Mouse (Mus musculus) midbrain, embryonic 14.5 days (tissue): Measurements from ENCODE around the gene Phf5a. TPM values are rescaled to one million over a fixed set of nuclear protein-coding genes. Genes with fewer than 3 reads are reported as not detected.

ENCODE experiments used
- ATAC-seq: fragments of 200-750 bp; cut with Nextera tagmentation; 2 replicates; pipeline ENCODE4 v1.8.0; 2017; ENCODE audit warnings: moderate number of reproducible peaks, moderate library complexity; ENCODE audit not compliant: low FRiP score, low TSS enrichment
- DNase-seq: peaks from one replicate; pipeline ENCODE4 v3.0.0-alpha.2; 2015
- H3K27ac ChIP-seq: fragments of 300-500 bp; sonication (generic); replicated peaks from 2 replicates; pipeline ENCODE4 v1.5.1; 2014; ENCODE audit warnings: mild to moderate bottlenecking, low read depth, low read length, moderate library complexity
- H3K27me3 ChIP-seq: fragments of 300-500 bp; sonication (generic); 2 replicates; pipeline ENCODE4 v1.6.1; 2014; ENCODE audit warnings: low read length, control low read depth, mixed read lengths; ENCODE audit not compliant: control insufficient read depth, insufficient read depth
- H3K36me3 ChIP-seq: fragments of 300-500 bp; sonication (generic); 2 replicates; pipeline ENCODE4 v1.6.1; 2014; ENCODE audit warnings: low read length, control low read depth; ENCODE audit not compliant: control insufficient read depth, insufficient read depth
- H3K4me1 ChIP-seq: fragments of 300-500 bp; sonication (generic); 2 replicates; pipeline ENCODE4 v1.6.1; 2014; ENCODE audit warnings: mild to moderate bottlenecking, antibody characterized with exemption, low read length, control low read depth; ENCODE audit not compliant: control insufficient read depth, insufficient read depth
- H3K4me2 ChIP-seq: fragments of 300-500 bp; sonication (generic); 2 replicates; pipeline ENCODE4 v1.6.1; 2014; ENCODE audit warnings: mild to moderate bottlenecking, low read length, moderate library complexity
- H3K4me3 ChIP-seq: fragments of 300-500 bp; sonication (generic); replicated peaks from 2 replicates; pipeline ENCODE4 v1.5.1; 2014; ENCODE audit warnings: low read depth, low read length
- H3K9ac ChIP-seq: fragments of 300-500 bp; sonication (generic); replicated peaks from 2 replicates; pipeline ENCODE4 v1.6.1; 2014; ENCODE audit warnings: mild to moderate bottlenecking, low read length, moderate library complexity
- H3K9me3 ChIP-seq: fragments of 300-500 bp; sonication (generic); 2 replicates; pipeline ENCODE4 v1.6.1; 2016; ENCODE audit warnings: low read length, control low read depth, mixed read lengths; ENCODE audit not compliant: control insufficient read depth
- WGBS: fragments of 180-500 bp; shearing (Covaris S2); extraction: QIAGEN DNeasy Blood & Tissue Kit; methylation state at CpG from one replicate; pipeline ENCODE4 v1.1.7; 2014; 5-methylcytosine and 5-hydroxymethylcytosine counted together
- polyA plus RNA-seq: library from polyadenylated mRNA; unstranded; fragments of >200 nt; fragmentation: Nextera tagmentation; extraction: Ambion mirVana; gene quantifications from 2 replicates; pipeline ENCODE4 v1.2.1, GENCODE M21; 2014

Gene Phf5a
- polyA plus RNA-seq, 1 experiment from 2014 or later, result 139 TPM

GRCm38 (mm10) chr15:81869985-81870384 is 1.7 kb downstream of the Phf5a start:
- Histone ChIP-seq H3K27ac (no peak overlapping the region), H3K4me1 (peaks cover 15% of the 10 kb centered on the region), H3K36me3 (peaks cover 56% of the 10 kb centered on the region), H3K9ac (no peak overlapping the region), H3K4me2 (no peak overlapping the region), H3K27me3 (no peaks in the 10 kb centered on the region), H3K9me3 (no peaks in the 10 kb centered on the region), H3K4me3 (no peak overlapping the region)
- no peak for DNase-seq
- no peak for ATAC-seq
- 98% methylated on average over 5 of the region's 5 CpGs for WGBS

GRCm38 (mm10) chr15:81864238-81864637 is 7.5 kb downstream of the Phf5a start:
- peaks cover 51% of the 10 kb centered on the region for H3K36me3 ChIP-seq
- no peak overlapping the region for H3K4me2 ChIP-seq
- 97% methylated on average over 7 of the region's 7 CpGs for WGBS
- H3K27me3 ChIP-seq, result no peaks in the 10 kb centered on the region
- no peak overlapping the region for H3K9ac ChIP-seq
- H3K9me3 ChIP-seq, result no peaks in the 10 kb centered on the region
- no peak for DNase-seq
- no peak overlapping the region for H3K27ac ChIP-seq
- no peak for ATAC-seq
- no peak overlapping the region for H3K4me3 ChIP-seq
- peaks cover 7% of the 10 kb centered on the region for H3K4me1 ChIP-seq

DNA sequence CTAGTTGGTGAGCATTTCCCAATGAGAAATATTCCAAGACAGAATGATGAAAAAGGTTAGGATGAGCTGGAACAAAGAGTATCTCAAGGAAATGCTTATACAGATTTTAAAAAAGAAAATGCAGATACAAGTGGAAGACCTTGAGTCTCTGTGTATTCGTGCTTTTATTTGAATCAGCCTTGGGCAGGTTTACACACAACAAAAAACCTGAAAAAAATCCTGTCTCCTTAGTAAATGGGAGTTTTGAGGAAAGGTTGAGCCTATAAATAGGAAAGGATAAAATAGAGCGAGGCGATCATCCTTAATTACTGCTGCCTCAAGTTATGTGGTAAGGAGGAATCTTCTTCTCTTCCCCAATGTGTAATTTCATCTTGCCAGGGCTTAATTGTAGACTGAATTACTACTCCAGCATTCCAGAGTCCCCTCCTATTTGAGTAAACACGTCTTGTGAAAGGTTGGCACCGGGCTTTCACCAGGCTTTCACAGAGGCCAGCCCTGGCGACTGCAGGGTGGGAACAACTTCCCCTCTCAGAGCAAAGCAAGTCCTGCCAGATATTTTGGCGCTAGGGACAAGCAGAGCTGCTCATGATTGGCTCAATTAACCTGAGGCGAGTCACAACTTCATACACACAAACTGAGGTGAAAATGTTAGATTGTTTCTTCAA is 11.1 kb downstream of the Phf5a start:
- no peak for ATAC-seq
- Histone ChIP-seq H3K4me1 (peaks cover 20% of the 10 kb centered on the region), H3K4me3 (peak overlapping the region; percentile 86; the same call in 1 of the 2 replicates), H3K4me2 (peak overlapping the region; percentile 88), H3K27ac (peak overlapping the region; percentile 91), H3K36me3 (peaks cover 15% of the 10 kb centered on the region), H3K27me3 (no peaks in the 10 kb centered on the region), H3K9ac (no peak overlapping the region; the same call in 1 of the 2 replicates), H3K9me3 (no peaks in the 10 kb centered on the region)
- WGBS, result 43% methylated on average over 8 of the region's 8 CpGs
- peak; percentile 32 for DNase-seq

- Histone ChIP-seq H3K4me3 (peak overlapping the region; percentile 86), H3K27ac (peak overlapping the region; percentile 91), H3K4me2 (peak overlapping the region; percentile 88), H3K36me3 (0 out of 2 replicates have a peak, but pooled peaks cover 5% of the 10 kb centered on the region), H3K4me1 (peaks cover 24% of the 10 kb centered on the region), H3K9ac (peak overlapping the region; percentile 73), H3K9me3 (no peaks in the 10 kb centered on the region), H3K27me3 (no peaks in the 10 kb centered on the region)
- DNase-seq (peak; percentile 94), ATAC-seq (peak; percentile 84)
- WGBS, result under 1% methylated on average over 39 of the region's 39 CpGs
Measured at GRCm38 (mm10) chr15:81859330-81860255, 12.1 kb downstream of the Phf5a start.

DNA sequence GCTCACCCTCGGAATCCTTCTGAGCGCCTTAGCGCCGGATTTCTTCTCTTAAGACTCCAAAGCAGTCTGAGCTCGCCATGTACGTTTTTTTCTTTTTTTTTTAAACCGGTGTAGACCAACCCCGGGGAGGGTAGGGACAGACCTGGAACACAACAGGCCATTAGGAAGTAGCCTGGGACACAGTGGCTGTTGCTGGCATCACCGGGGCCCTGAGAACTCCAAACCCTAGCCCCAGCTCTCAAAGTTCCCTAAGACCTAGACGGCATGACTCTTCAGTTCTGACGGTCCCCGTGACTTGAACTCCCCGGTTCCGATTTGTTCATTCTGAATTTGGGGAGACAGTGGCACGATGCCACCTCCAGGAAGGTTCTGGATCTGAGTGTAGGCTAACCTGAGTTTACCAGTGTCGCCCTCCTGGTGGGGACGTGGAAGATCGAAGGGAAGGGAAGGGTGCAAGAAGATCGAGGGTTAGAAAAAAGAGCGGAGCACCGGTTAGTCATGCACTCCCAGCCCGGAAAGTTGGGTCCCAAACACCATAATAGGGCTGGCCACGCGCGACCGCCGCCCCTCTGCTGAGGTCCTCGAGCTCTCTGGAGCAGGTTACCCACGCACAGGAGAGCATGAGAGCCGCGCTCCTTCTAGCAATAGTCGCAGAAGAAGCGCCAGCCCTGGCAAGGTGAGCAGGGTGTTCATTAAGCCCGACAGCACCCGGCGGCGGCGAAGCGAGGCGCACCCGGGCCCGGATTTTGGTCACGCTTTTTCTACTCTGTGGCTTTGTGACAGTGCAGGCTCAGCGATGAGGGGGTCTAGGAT is 13.0 kb downstream of the Phf5a start, which contains the start of gene Tob2:
Gene Tob2 (minus strand): TSS at position 280 of the 813 bp plus-strand sequence.
- Histone ChIP-seq H3K27me3 (no peaks in the 10 kb centered on the region), H3K27ac (peak within 1 kb of the TSS; percentile 91), H3K4me1 (peaks cover 24% of the 10 kb centered on the region), H3K4me2 (peak within 1 kb of the TSS; percentile 88), H3K9me3 (no peaks in the 10 kb centered on the region), H3K9ac (peak within 1 kb of the TSS; percentile 73), H3K4me3 (peak within 1 kb of the TSS; percentile 86), H3K36me3 (no peaks in the 10 kb centered on the region)
- DNase-seq (peak; percentile 70), ATAC-seq (no peak)
- under 1% methylated on average over 44 of the region's 44 CpGs for WGBS

DNA sequence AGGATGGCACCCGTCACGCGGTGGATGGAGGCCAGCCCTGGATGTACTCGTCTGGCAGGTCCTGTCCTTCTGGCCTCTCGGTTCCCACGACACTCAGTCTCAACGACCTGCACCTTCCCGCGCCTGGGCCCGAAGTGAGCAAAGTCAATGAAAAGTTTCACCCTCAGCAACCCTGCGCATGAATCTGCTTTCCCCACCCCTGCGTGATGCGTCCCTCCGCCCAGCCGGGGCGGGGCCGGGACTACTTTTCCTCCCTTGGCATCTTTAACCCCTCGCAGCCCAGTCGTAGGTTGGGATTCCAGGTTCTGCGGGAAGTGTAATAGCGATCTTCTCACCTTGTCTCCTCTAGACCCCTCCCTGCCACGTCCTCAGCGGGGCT is 13.6 kb downstream of the Phf5a start:
- Histone ChIP-seq H3K4me3 (peak overlapping the region; percentile 86), H3K27me3 (no peaks in the 10 kb centered on the region), H3K9me3 (no peaks in the 10 kb centered on the region), H3K4me1 (peaks cover 24% of the 10 kb centered on the region), H3K9ac (peak overlapping the region; percentile 73), H3K27ac (peak overlapping the region; percentile 91), H3K36me3 (no peaks in the 10 kb centered on the region), H3K4me2 (peak overlapping the region; percentile 88)
- DNase-seq, result peak; percentile 95
- under 1% methylated on average over 23 of the region's 23 CpGs for WGBS
- peak; percentile 19; the same call in 1 of the 2 replicates for ATAC-seq

DNA sequence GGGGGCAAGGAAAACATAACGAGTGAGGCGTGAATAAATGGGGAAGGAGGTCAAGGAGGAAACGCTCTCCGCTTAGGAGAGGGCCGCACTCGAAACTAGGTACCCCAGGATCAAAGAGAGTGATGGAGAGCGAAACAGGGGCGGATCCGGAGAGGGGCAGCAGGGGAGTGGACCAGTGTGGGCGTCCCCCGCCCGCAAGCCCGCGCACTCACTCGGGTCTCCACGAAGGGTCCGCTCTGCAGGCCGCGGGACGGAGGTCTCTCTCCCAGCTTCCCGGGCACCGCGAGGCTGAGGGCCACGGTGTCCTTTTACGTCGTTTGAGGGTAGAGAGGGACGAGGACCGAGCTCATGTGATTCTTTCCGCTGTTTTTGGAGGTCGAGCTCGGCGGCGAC is 14.0 kb downstream of the Phf5a start:
- no peaks in the 10 kb centered on the region for H3K27me3 ChIP-seq
- ATAC-seq (0 out of 2 replicates have a peak, but pooled peaks have one; percentile 1), DNase-seq (peak; percentile 57)
- H3K27ac ChIP-seq, result peak overlapping the region; percentile 91
- H3K4me1 ChIP-seq, result peaks cover 24% of the 10 kb centered on the region
- peak overlapping the region; percentile 73 for H3K9ac ChIP-seq
- WGBS, result under 1% methylated on average over 33 of the region's 33 CpGs
- peak overlapping the region; percentile 86 for H3K4me3 ChIP-seq
- peak overlapping the region; percentile 88 for H3K4me2 ChIP-seq
- H3K9me3 ChIP-seq, result no peaks in the 10 kb centered on the region
- no peaks in the 10 kb centered on the region for H3K36me3 ChIP-seq
